Mouse (Mus musculus) kidney, embryonic 14.5 days (tissue): ENCODE measurements around the gene Poldip3. TPM values are rescaled to one million over a fixed set of nuclear protein-coding genes. Genes with fewer than 3 reads are reported as not detected.
A peak's percentile ranks its signal among the peaks of the same experiment; 100 is the strongest.

Source experiments
- ATAC-seq: fragments of 200-750 bp; cut with Nextera tagmentation; 2 replicates; pipeline ENCODE4 v1.8.0; 2017; ENCODE audit warnings: moderate number of reproducible peaks, mild to moderate bottlenecking, moderate TSS enrichment, moderate library complexity; ENCODE audit not compliant: low FRiP score, low TSS enrichment
- H3K27ac ChIP-seq: fragments of 300-500 bp; sonication (generic); 2 replicates; pipeline ENCODE4 v1.5.1; 2014; ENCODE audit warnings: low read depth, mild to moderate bottlenecking, low read length, moderate library complexity, mixed read lengths
- H3K27me3 ChIP-seq: fragments of 300-500 bp; sonication (generic); 2 replicates; pipeline ENCODE4 v1.6.1; 2014; ENCODE audit warnings: mild to moderate bottlenecking, low read length; ENCODE audit not compliant: control insufficient read depth, insufficient read depth
- H3K36me3 ChIP-seq: fragments of 300-500 bp; sonication (generic); 2 replicates; pipeline ENCODE4 v1.6.1; 2014; ENCODE audit warnings: low read length, mixed read lengths; ENCODE audit not compliant: control insufficient read depth, insufficient read depth
- H3K4me1 ChIP-seq: fragments of 300-500 bp; sonication (generic); 2 replicates; pipeline ENCODE4 v1.6.1; 2014; ENCODE audit warnings: low read length, mixed read lengths; ENCODE audit not compliant: control insufficient read depth, insufficient read depth
- H3K4me2 ChIP-seq: fragments of 300-500 bp; sonication (generic); replicated peaks from 2 replicates; pipeline ENCODE4 v1.6.1; 2014; ENCODE audit warnings: low read depth, mild to moderate bottlenecking, low read length
- H3K4me3 ChIP-seq: fragments of 300-500 bp; sonication (generic); 2 replicates; pipeline ENCODE4 v1.5.1; 2014; ENCODE audit warnings: mild to moderate bottlenecking, low read length
- H3K9ac ChIP-seq: fragments of 300-500 bp; sonication (generic); 2 replicates; pipeline ENCODE4 v1.6.1; 2014; ENCODE audit warnings: low read depth, mild to moderate bottlenecking, low read length, moderate library complexity
- H3K9me3 ChIP-seq: fragments of 300-500 bp; sonication (generic); 2 replicates; pipeline ENCODE4 v1.6.1; 2016; ENCODE audit warnings: low read length; ENCODE audit not compliant: control insufficient read depth
- WGBS: fragments of 180-500 bp; shearing (Covaris S2); extraction: QIAGEN DNeasy Blood & Tissue Kit; methylation state at CpG from one replicate; pipeline ENCODE4 v1.1.7; 2014; 5-methylcytosine and 5-hydroxymethylcytosine counted together
- polyA plus RNA-seq: library from polyadenylated mRNA; unstranded; fragments of >200 nt; fragmentation: Nextera tagmentation; extraction: Ambion mirVana; gene quantifications from 2 replicates; pipeline ENCODE4 v1.2.1, GENCODE M21; 2014

The Poldip3 gene
- polyA plus RNA-seq = 117 and 173 TPM in 2 replicates

DNA sequence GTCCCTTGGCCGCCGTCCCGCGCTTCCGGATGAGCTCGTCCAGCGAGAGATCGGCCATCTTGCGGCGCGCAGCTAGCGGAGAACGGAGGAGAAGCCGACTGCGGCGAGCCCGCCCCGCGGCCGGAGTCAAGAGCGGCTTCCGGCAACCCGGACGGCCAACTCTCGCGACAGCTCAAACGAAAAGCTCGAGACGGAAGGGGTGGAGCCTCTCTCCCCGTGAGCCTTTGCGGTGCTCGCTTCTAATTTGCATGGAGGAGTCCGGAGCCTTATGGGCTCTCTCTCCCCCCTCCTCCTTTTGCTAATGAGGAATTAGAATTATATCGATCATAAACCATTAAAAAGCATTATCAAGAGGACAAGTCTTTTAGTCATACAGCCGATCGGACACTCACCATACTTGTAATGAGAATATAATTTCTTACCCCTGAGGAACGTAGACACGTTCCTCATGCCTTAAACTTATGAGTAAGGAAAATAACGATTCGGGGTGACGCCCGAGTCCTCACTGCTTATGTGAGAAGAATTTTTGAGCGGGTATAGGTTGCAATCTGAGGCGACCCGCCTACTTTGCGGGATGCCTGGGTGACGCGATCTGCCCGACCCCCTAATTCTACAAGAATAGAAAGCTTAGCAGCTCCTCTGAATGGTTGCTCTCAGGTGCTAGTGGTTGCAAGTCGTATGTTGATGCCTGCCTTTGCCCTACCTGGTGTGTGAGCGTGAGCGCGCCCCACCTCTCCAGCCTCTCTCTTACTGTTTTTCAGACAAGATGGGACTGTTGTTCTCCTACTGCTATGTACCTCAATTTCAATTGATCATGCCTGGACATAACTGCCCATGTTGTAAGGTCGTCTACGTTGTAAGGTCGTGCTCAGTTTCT, at the start of gene Poldip3:
TSS of gene Poldip3 (minus strand) at position 189 of the 877 bp plus-strand sequence.
- under 1% methylated on average over 56 of the region's 56 CpGs for WGBS
- H3K4me1 ChIP-seq = peaks cover 5% of the 10 kb centered on the region; the same call in 1 of the 2 replicates
- peaks cover 31% of the 10 kb centered on the region for H3K36me3 ChIP-seq
- H3K9ac ChIP-seq = peak within 1 kb of the TSS; percentile 94
- H3K4me3 ChIP-seq = peak within 1 kb of the TSS; percentile 67
- peak within 1 kb of the TSS; percentile 97 for H3K27ac ChIP-seq
- no peaks in the 10 kb centered on the region for H3K9me3 ChIP-seq
- peak within 1 kb of the TSS; percentile 72 for H3K4me2 ChIP-seq
- ATAC-seq = peak; percentile 95
- H3K27me3 ChIP-seq = no peaks in the 10 kb centered on the region

DNA sequence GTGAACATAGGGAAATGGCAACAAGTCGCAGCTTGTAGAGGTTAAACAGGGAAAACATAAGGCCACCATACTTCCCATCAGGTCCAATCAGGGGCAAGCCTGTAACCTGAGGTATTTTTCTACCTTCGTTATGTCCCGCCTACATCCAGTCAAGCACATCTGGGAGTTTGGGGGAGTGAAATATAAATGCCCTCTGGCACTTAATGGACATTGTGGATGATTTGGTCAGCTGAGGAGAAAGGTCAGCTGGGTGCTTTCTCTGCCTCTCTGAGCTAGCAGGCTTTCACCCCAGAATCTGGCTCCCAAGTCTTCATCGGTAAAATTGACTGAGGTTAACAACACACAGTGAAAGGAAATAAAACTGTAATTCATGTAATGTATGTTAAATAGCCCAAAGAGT, 44.2 kb upstream of the Poldip3 start:
- H3K9ac ChIP-seq = no peak overlapping the region
- H3K4me2 ChIP-seq = no peak overlapping the region
- ATAC-seq = no peak
- no peaks in the 10 kb centered on the region for H3K36me3 ChIP-seq
- no peaks in the 10 kb centered on the region for H3K4me1 ChIP-seq
- no peak overlapping the region for H3K4me3 ChIP-seq
- no peaks in the 10 kb centered on the region for H3K27me3 ChIP-seq
- WGBS = 89% methylated on average over 4 of the region's 4 CpGs
- no peaks in the 10 kb centered on the region for H3K9me3 ChIP-seq
- H3K27ac ChIP-seq = no peak overlapping the region

DNA sequence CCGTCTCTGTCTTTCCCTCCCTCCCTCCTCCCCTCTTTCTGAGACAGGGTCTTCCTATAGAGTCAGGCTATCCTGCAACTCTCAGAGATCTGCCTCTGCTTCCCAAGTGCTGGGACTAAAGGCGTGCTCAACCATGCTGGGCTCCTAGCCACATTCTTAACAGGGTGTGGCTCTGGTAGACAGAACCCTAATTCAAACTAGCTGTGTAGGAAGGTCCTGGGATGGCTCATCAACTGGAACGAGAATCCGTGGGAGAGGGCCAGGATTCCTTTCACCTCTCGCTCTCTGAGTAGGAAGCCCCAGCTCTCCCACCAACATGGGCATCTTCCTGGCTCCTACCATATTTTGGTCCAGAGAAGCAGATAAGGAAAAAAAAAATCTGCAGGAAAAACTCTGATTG, 33.2 kb upstream of the Poldip3 start:
- Histone ChIP-seq H3K27me3 (no peaks in the 10 kb centered on the region), H3K9me3 (no peaks in the 10 kb centered on the region), H3K27ac (no peak overlapping the region), H3K4me2 (no peak overlapping the region), H3K4me3 (no peak overlapping the region), H3K36me3 (no peaks in the 10 kb centered on the region), H3K4me1 (0 out of 2 replicates have a peak, but pooled peaks cover 2% of the 10 kb centered on the region), H3K9ac (no peak overlapping the region)
- WGBS = 33% methylated on average over 5 of the region's 5 CpGs
- peak; percentile 78 for ATAC-seq

DNA sequence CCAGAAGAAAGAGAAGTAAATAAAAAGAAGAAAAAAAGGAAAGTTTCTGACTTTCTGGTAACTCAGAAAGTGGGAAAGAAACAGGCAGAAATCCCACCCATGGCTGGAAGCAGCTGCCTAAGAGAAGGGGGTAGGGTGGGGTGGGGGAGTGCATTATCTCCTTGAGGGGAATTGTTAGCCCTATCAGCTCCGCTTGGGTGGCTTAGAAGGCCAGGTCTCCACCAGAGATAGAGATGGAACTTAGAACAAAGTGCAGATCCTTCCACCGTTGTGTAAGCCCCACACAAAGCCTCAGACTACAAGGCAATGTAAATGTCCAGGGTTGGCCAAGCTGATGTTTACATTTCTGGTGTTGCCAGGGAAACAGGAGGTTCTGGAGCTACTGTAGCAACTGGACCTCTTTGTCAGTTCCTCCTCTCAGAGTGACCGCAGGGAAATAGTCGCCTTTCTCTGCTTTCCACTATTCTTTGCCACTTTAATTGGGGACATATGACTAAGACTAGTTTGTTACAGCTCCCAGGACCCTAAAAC, 32.7 kb upstream of the Poldip3 start:
- no peak overlapping the region for H3K4me2 ChIP-seq
- no peak overlapping the region; the same call in 1 of the 2 replicates for H3K9ac ChIP-seq
- H3K9me3 ChIP-seq = no peaks in the 10 kb centered on the region
- 0 out of 2 replicates have a peak, but pooled peaks cover 2% of the 10 kb centered on the region for H3K4me1 ChIP-seq
- H3K36me3 ChIP-seq = no peaks in the 10 kb centered on the region
- H3K4me3 ChIP-seq = no peak overlapping the region
- 61% methylated on average over 4 of the region's 4 CpGs for WGBS
- no peak for ATAC-seq
- no peaks in the 10 kb centered on the region for H3K27me3 ChIP-seq
- no peak overlapping the region for H3K27ac ChIP-seq

DNA sequence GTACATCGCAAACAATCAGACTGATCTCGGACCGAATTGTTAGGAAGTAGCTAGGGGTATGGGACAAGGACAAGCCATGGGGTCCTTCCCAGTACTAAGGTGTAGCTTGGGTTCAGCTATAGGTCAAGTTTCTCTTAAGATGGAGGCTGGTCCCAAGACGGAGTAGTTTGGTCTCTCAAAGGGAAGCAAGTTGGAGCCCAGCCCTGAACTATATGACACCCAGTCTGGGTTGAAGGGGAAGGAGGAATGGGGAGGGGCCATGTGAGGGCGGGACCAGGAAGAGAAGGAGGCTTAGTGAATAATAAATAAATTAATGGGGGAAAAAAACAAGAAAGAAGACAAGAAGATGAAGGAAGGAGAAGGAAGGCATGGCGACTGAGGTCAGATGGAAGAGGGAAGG, 30.8 kb upstream of the Poldip3 start:
- Histone ChIP-seq H3K4me2 (no peak overlapping the region), H3K4me3 (no peak overlapping the region), H3K4me1 (0 out of 2 replicates have a peak, but pooled peaks cover 2% of the 10 kb centered on the region), H3K27me3 (no peaks in the 10 kb centered on the region), H3K9ac (no peak overlapping the region), H3K27ac (no peak overlapping the region), H3K9me3 (no peaks in the 10 kb centered on the region), H3K36me3 (no peaks in the 10 kb centered on the region)
- ATAC-seq = no peak
- 90% methylated on average over 6 of the region's 6 CpGs for WGBS

DNA sequence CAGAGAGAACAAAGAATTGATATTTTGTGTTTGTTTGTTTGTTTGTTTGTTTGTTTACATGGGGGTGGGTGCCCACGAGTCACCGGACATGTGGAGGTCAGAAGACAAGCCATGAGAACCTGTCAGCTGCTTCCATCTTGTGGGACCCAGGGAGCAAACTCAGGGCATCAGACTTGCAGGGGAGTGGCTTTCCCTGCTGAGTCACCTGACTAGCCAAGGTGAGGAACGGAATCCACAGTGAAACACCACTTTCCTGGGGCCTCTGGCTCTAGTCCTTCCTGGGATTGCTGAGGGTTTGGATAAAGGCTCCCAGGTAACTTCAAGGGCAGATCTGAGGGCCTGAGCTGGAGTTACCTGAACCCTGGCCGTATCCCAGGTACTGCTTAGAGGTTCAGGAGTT, 27.5 kb upstream of the Poldip3 start:
- Histone ChIP-seq H3K4me2 (no peak overlapping the region), H3K9ac (no peak overlapping the region), H3K27ac (no peak overlapping the region), H3K36me3 (no peaks in the 10 kb centered on the region), H3K27me3 (no peaks in the 10 kb centered on the region), H3K4me1 (0 out of 2 replicates have a peak, but pooled peaks cover 5% of the 10 kb centered on the region), H3K9me3 (no peaks in the 10 kb centered on the region), H3K4me3 (no peak overlapping the region)
- WGBS = 74% methylated on average over 4 of the region's 4 CpGs
- no peak for ATAC-seq

DNA sequence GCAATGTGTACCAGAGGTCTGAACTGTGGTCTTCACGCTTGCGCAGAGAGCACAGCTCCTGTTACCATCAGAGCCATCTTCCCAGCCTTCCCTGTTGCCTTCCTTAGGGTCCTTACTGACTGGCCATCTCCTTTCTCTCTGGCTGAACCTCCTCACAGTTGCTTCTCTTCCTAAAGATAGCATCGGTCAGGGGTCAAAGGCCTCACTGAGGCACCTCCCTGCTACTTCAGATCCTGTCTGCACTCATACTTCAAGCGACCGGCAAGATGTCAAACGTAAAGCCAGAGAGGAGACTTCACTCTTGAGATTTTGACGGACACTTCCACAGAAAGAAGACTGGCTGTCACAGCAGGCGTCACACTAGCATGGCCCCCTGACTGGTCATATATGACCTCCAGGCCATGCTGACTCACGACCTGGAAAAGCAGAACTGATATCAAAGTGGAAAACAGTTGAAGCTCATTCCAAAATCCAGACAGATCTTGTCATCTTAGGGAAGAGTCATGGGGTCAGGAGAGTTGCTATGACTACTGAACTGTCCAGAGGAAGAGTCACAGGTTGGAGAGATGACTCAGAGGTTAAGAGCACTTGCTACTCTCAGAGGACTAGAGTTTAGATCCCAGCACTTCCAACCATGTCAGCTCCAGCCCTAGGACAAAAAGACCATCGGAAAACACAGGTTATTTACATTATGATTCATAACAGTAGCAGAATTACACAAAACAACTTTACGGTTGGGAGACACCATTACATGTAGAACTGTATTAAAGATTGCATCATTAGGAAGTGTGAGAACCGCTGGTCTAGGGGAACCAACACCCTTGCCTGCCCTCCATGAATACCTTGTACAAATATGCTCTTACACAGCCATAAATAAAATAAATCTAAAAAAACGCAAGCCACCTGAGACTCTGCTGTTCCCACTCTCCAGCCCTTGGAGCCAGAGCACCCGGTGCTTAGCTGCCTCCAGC, 25.0 kb upstream of the Poldip3 start:
- 89% methylated on average over 14 of the region's 14 CpGs for WGBS
- ATAC-seq = no peak
- H3K9me3 ChIP-seq = no peaks in the 10 kb centered on the region
- peaks cover 22% of the 10 kb centered on the region for H3K4me1 ChIP-seq
- no peak overlapping the region for H3K9ac ChIP-seq
- no peaks in the 10 kb centered on the region for H3K27me3 ChIP-seq
- H3K4me2 ChIP-seq = no peak overlapping the region
- no peak overlapping the region for H3K4me3 ChIP-seq
- H3K36me3 ChIP-seq = no peaks in the 10 kb centered on the region
- no peak overlapping the region for H3K27ac ChIP-seq

DNA sequence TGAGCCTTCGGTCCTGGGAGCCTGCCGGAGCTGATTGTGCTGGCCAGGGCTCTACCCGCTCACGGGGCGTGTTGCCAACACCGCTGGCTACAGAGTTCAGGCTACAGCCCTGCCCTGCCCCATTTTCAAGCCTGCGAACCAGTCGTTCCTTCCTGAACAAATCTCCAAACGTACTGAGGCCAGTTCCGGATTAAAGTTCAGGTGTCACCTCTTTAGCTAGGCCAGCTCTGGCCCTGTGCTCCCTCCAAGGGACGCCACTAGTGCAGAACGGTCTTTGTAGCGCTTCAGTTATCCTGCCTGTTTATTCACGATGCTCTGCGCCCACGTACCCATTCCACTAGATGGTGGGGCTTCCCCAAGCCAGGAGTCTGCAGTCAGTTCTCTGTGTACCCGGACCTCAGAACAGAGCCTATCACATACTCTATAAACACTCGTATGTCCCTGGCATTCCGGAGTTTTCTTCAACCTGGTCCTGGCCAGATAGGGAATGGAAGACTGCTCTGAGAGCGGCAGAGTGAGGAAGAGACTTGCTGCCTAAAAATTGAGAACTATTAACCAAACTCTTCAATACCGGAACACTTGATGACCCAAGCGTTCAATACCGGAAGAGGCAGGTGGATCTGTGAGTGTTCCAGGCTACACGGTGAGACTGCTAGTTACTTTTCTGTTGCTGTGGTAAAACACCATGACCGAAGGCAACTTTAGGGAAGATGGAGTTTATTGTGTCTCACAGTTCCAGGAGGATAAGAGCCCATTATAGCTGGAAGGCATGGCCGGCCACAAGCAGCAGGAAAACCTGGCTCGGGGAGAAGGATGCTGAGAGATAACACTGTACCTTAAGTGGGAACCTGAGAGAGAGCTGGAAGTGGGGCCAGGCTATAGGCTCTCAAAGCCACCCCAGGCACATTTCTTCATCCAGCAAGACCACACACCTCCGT, 23.6 kb upstream of the Poldip3 start, which contains the start of gene Cyb5r3:
TSS of gene Cyb5r3 (minus strand) at position 101 of the 938 bp plus-strand sequence.
- peak; percentile 46 for ATAC-seq
- Histone ChIP-seq H3K27me3 (no peaks in the 10 kb centered on the region), H3K4me1 (peaks cover 22% of the 10 kb centered on the region), H3K27ac (peak within 1 kb of the TSS; percentile 53; the same call in 1 of the 2 replicates), H3K9ac (peak within 1 kb of the TSS; percentile 67), H3K4me3 (peak within 1 kb of the TSS; percentile 76), H3K36me3 (no peaks in the 10 kb centered on the region), H3K9me3 (no peaks in the 10 kb centered on the region), H3K4me2 (peak within 1 kb of the TSS; percentile 87)
- WGBS = 34% methylated on average over 28 of the region's 28 CpGs
